Mouse (Mus musculus) CH12.LX (cell line): Measurements from ENCODE around the gene Tnfsf9. TPM values are rescaled to one million over a fixed set of nuclear protein-coding genes. Genes with fewer than 3 reads are reported as not detected.

Experiments
- DNase-seq: peaks from one replicate; pipeline ENCODE4 v3.0.0-alpha.2; 2013; ENCODE audit errors: extremely low read depth
- H3K27ac ChIP-seq: 2 replicates; pipeline ENCODE4 v1.5.1; 2012; ENCODE audit warnings: low read depth, mild to moderate bottlenecking, control low read depth, moderate library complexity; ENCODE audit not compliant: insufficient read depth
- H3K27me3 ChIP-seq: replicated peaks from 2 replicates; pipeline ENCODE3; 2012; ENCODE audit warnings: inconsistent platforms
- H3K36me3 ChIP-seq, 2 experiments: replicated peaks in 1 of 2; 2 replicates each; pipeline versions ENCODE3 to v1.6.1; 2012; ENCODE audit warnings: inconsistent platforms in 1 of 2, low read length in 1 of 2, mild to moderate bottlenecking in 1 of 2, mixed read lengths in 1 of 2, moderate library complexity in 1 of 2; ENCODE audit not compliant: control insufficient read depth in 1 of 2, insufficient read depth in 1 of 2
- H3K4me1 ChIP-seq, 2 experiments: 2 replicates each; pipeline ENCODE4 v1.6.1; 2012; ENCODE audit warnings: inconsistent platforms in 1 of 2, moderate library complexity in 1 of 2; ENCODE audit not compliant: insufficient read depth in 2 of 2, control insufficient read depth in 1 of 2
- H3K4me2 ChIP-seq: 2 replicates; pipeline ENCODE4 v1.6.1; 2012; ENCODE audit warnings: low read depth, mild to moderate bottlenecking, control low read depth; ENCODE audit not compliant: poor library complexity, insufficient read depth, severe bottlenecking
- H3K4me3 ChIP-seq, 3 experiments: fragments of 150-350 bp in 1 of 3; sonication (generic) in 1 of 3; replicated peaks in 1 of 3; 2 replicates each; pipeline versions ENCODE3 to v1.5.1; 2011 to 2012; ENCODE audit warnings: low read depth in 2 of 3, low read length in 2 of 3, mild to moderate bottlenecking in 2 of 3, moderate library complexity in 2 of 3, control low read depth in 1 of 3, improper control_type of control experiment in 1 of 3, inconsistent platforms in 1 of 3, mixed read lengths in 1 of 3; ENCODE audit not compliant: poor library complexity in 1 of 3
- H3K79me2 ChIP-seq: replicated peaks from 2 replicates; pipeline ENCODE4 v1.6.1; 2012; ENCODE audit warnings: mild to moderate bottlenecking, moderate library complexity; ENCODE audit not compliant: control insufficient read depth, poor library complexity, insufficient read depth, severe bottlenecking; ENCODE audit errors: extremely low read depth
- H3K9ac ChIP-seq: 2 replicates; pipeline ENCODE4 v1.6.1; 2012; ENCODE audit warnings: low read depth, mild to moderate bottlenecking, control low read depth, moderate library complexity; ENCODE audit not compliant: insufficient read depth
- H3K9me3 ChIP-seq: replicated peaks from 2 replicates; pipeline ENCODE3; 2012; ENCODE audit warnings: low read length, inconsistent platforms, mixed read lengths
- CHD2 ChIP-seq: IDR thresholded peaks from 2 replicates; pipeline ENCODE4 v1.6.1; 2011; ENCODE audit warnings: low read length, improper control_type of control experiment
- E2F4 ChIP-seq: IDR thresholded peaks from 2 replicates; pipeline ENCODE4 v1.6.1; 2011; ENCODE audit warnings: low read depth, low read length, improper control_type of control experiment; ENCODE audit not compliant: insufficient replicate concordance
- EP300 ChIP-seq: IDR thresholded peaks from 2 replicates; pipeline ENCODE4 v1.6.1; 2011; ENCODE audit warnings: low read length, improper control_type of control experiment
- GABPA ChIP-seq: IDR thresholded peaks from 2 replicates; pipeline ENCODE4 v1.6.1; 2012; ENCODE audit warnings: low read depth, low read length, improper control_type of control experiment, inconsistent platforms; ENCODE audit not compliant: insufficient replicate concordance
- HCFC1 ChIP-seq: IDR thresholded peaks from 2 replicates; pipeline ENCODE4 v1.6.1; 2012; ENCODE audit warnings: low read depth, mild to moderate bottlenecking, inconsistent platforms, low read length, improper control_type of control experiment
- MEF2A ChIP-seq: IDR thresholded peaks from 2 replicates; pipeline ENCODE4 v1.6.1; 2014; ENCODE audit warnings: low read depth, mild to moderate bottlenecking, inconsistent platforms, low read length, improper control_type of control experiment, borderline replicate concordance
- NRF1 ChIP-seq: IDR thresholded peaks from 2 replicates; pipeline ENCODE4 v1.6.1; 2014; ENCODE audit warnings: low read depth, mild to moderate bottlenecking, inconsistent platforms, low read length, improper control_type of control experiment, moderate library complexity
- RAD21 ChIP-seq: IDR thresholded peaks from 2 replicates; pipeline ENCODE4 v1.6.1; 2011; ENCODE audit warnings: low read depth, mild to moderate bottlenecking, low read length, improper control_type of control experiment, moderate library complexity
- RCOR1 ChIP-seq: conservative IDR thresholded peaks from 2 replicates; pipeline ENCODE4 v1.6.1; 2012; ENCODE audit warnings: low read depth, mild to moderate bottlenecking, inconsistent platforms, low read length, improper control_type of control experiment
- SIN3A ChIP-seq: IDR thresholded peaks from 2 replicates; pipeline ENCODE4 v1.6.1; 2012; ENCODE audit warnings: low read length, improper control_type of control experiment, inconsistent platforms
- TBP ChIP-seq: conservative IDR thresholded peaks from 2 replicates; pipeline ENCODE4 v1.6.1; 2011; ENCODE audit warnings: low read depth, low read length, improper control_type of control experiment
- TCF12 ChIP-seq: IDR thresholded peaks from 2 replicates; pipeline ENCODE4 v1.6.1; 2014; ENCODE audit warnings: low read depth, mild to moderate bottlenecking, inconsistent platforms, low read length, improper control_type of control experiment
- UBTF ChIP-seq: IDR thresholded peaks from 2 replicates; pipeline ENCODE4 v1.6.1; 2012; ENCODE audit warnings: low read depth, mild to moderate bottlenecking, inconsistent platforms, low read length, improper control_type of control experiment, moderate library complexity
- USF1 ChIP-seq: IDR thresholded peaks from 2 replicates; pipeline ENCODE4 v1.6.1; 2014; ENCODE audit warnings: low read depth, mild to moderate bottlenecking, inconsistent platforms, low read length, improper control_type of control experiment
- USF2 ChIP-seq: conservative IDR thresholded peaks from 2 replicates; pipeline ENCODE4 v1.6.1; 2011; ENCODE audit warnings: low read depth, low read length, improper control_type of control experiment
- ZC3H11A ChIP-seq: IDR thresholded peaks from 2 replicates; pipeline ENCODE4 v1.6.1; 2012; ENCODE audit warnings: low read depth, mild to moderate bottlenecking, inconsistent platforms, low read length, improper control_type of control experiment
- ZMIZ1 ChIP-seq: IDR thresholded peaks from 2 replicates; pipeline ENCODE4 v1.6.1; 2012; ENCODE audit warnings: low read depth, mild to moderate bottlenecking, inconsistent platforms, low read length, improper control_type of control experiment
- dilution Hi-C: fragments of 300-500 bp; cut with MboI; formaldehyde crosslinking; loops from 2 replicates; pipeline ENCODE4 v1.14.3; 2020; ENCODE audit warnings: low sequenced_read_pairs; ENCODE audit not compliant: extremely low pct_unique_long_range_greater_than_20kb, extremely low pct_ligation_motif_present
- in situ Hi-C: fragments of 300-500 bp; cut with MboI; formaldehyde crosslinking; loops from 3 replicates; pipeline ENCODE4 v1.14.3; 2019; ENCODE audit warnings: low sequenced_read_pairs, low pct_ligation_motif_present, low pct_unique_long_range_greater_than_20kb, mixed read lengths
- polyA plus RNA-seq: library from polyadenylated mRNA; unstranded; fragments of >175 nt; gene quantifications from 2 replicates; pipeline ENCODE4 v1.2.1, GENCODE M21; 2012; ENCODE audit warnings: low read depth; ENCODE audit not compliant: insufficient read length
- total RNA-seq, 2 experiments: library from RNA; depleted of rRNA; stranded (reverse); fragments of 300-350 nt in 1 of 2; fragments of >200 nt in 1 of 2; gene quantifications; 2 replicates each; pipeline ENCODE4 v1.2.3; 2012 to 2014

Gene Tnfsf9
- total and polyA plus RNA-seq, 3 experiments: 123 to 321 (median 137) TPM

DNA sequence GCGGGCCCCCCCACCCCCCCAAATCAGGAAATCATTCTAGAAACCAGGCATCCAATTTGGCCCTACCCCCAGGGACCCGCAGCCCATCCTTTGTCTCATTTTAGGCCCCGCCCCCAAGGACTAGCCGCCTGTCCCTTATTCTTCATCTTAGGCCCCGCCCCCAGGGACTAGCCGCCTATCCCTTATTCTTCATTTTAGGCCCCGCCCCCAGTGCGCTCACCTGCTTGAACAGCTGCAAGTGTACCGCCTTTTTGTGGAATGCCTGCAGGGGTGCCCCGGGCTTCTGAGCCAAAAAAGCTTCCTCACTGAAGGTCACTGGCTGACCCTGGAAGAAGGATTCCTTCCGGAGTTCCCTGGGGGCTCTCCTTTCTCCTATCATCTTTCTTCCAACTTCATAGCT, 34.4 kb upstream of the Tnfsf9 start:
- TF ChIP-seq HCFC1 (no peak), UBTF (no peak), CHD2 (no peak), RAD21 (no peak), GABPA (no peak), TBP (no peak), TCF12 (no peak), E2F4 (no peak), SIN3A (no peak), EP300 (no peak)
- Histone ChIP-seq H3K9ac (no peak overlapping the region), H3K4me2 (no peak overlapping the region), H3K4me3 (no peak overlapping the region), H3K27ac (no peak overlapping the region), H3K79me2 (no peaks in the 10 kb centered on the region), H3K27me3 (no peaks in the 10 kb centered on the region), H3K4me1 (peaks cover 0 to 8% of the 10 kb centered on the region in 2 experiments; a peak in 2 of 4 replicates), H3K36me3 (peaks cover 25 to 94% of the 10 kb centered on the region in 2 experiments), H3K9me3 (no peaks in the 10 kb centered on the region)
- in situ Hi-C loops (no loop called here), dilution Hi-C loops (no loop called here)
- no peak for DNase-seq

DNA sequence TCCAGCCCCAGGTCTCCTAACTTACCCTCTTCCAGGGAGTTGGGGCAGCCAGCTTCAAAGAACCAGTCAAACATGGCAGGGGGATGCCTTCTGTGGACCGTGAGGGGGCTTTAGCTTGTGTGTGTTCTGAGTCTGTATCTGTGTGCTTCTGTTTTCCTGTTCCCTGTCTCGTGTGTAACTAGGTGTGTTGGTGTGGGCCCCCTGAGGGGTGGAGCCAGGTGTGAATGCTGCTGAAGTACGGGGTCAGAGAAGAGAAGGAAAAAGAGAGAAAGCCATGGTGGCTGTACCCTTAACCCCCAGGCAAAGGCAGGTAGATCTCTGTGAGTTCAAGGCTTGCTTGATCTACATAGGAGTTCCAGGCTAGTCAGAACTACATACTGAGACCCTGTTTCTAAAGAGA, 28.2 kb upstream of the Tnfsf9 start:
- Histone ChIP-seq H3K4me2 (peak overlapping the region; percentile 62; the same call in 1 of the 2 replicates), H3K4me1 (peaks cover 26 to 54% of the 10 kb centered on the region in 2 experiments), H3K9me3 (no peaks in the 10 kb centered on the region), H3K4me3 (peak overlapping the region in 1 of 3 experiments; percentile 12), H3K36me3 (peaks cover 21 to 65% of the 10 kb centered on the region in 2 experiments), H3K27me3 (no peaks in the 10 kb centered on the region), H3K79me2 (peaks cover 9% of the 10 kb centered on the region; the same call in 1 of the 2 replicates), H3K9ac (peak overlapping the region; percentile 34; the same call in 1 of the 2 replicates), H3K27ac (no peak overlapping the region)
- in situ Hi-C loops: loop anchor here (25.0 kb wide), 1 partner anchor 260 kb away; no protein-coding TSS in a partner anchor
- DNase-seq: no peak
- TF ChIP-seq USF2 (no peak), RCOR1 (no peak), ZC3H11A (no peak), MEF2A (no peak), TBP (no peak), USF1 (no peak), SIN3A (no peak), NRF1 (no peak), ZMIZ1 (no peak), TCF12 (no peak)
- dilution Hi-C loops: no loop called here
